Mouse (Mus musculus): Measurements from ENCODE around the gene Tspan18.

The Tspan18 gene

GRCm38 (mm10) chr2:93188020-93188760 lies 146.1 kb downstream of the Tspan18 start:
- DNase-seq (ENCODE audit: low read depth, low spot score): peak; percentile 49

- peak; percentile 89 for DNase-seq (ENCODE audit: low read depth, low spot score)
These were observed 146.8 kb downstream of the Tspan18 start, which contains the start of gene Trp53i11 for GRCm38 (mm10) chr2:93187323-93187996. Trp53i11 (plus strand) TSS chr2:93187548.

GRCm38 (mm10) chr2:93182859-93183258 lies 151.4 kb downstream of the Tspan18 start:
- DNase-seq (ENCODE audit: low read depth, low spot score): no peak

- peak; percentile 49 for DNase-seq (ENCODE audit: low read depth, low spot score)
These were observed 154.0 kb downstream of the Tspan18 start for GRCm38 (mm10) chr2:93180077-93180844.

- no peak for DNase-seq (ENCODE audit: low read depth, low spot score)
These were observed 154.7 kb downstream of the Tspan18 start for GRCm38 (mm10) chr2:93179603-93180002.

GRCm38 (mm10) chr2:93178313-93178677 lies 156.0 kb downstream of the Tspan18 start:
- no peak for DNase-seq (ENCODE audit: low read depth, low spot score)

GRCm38 (mm10) chr2:93177668-93178312 lies 156.5 kb downstream of the Tspan18 start:
- DNase-seq (ENCODE audit: low read depth, low spot score): no peak

GRCm38 (mm10) chr2:93176871-93177667 lies 157.2 kb downstream of the Tspan18 start:
- DNase-seq (ENCODE audit: low read depth, low spot score): peak; percentile 85

GRCm38 (mm10) chr2:93176193-93176798 lies 158.0 kb downstream of the Tspan18 start:
- no peak for DNase-seq (ENCODE audit: low read depth, low spot score)

- no peak for DNase-seq (ENCODE audit: low read depth, low spot score)
These were observed 158.6 kb downstream of the Tspan18 start for GRCm38 (mm10) chr2:93175721-93176120.

- DNase-seq (ENCODE audit: low read depth, low spot score): no peak
These were observed 159.0 kb downstream of the Tspan18 start for GRCm38 (mm10) chr2:93175278-93175677.

- peak; percentile 53 for DNase-seq (ENCODE audit: low read depth, low spot score)
These were observed 160.1 kb downstream of the Tspan18 start for GRCm38 (mm10) chr2:93174159-93174558.

- DNase-seq (ENCODE audit: low read depth, low spot score): no peak
These were observed 161.8 kb downstream of the Tspan18 start for GRCm38 (mm10) chr2:93172460-93172859.

- no peak for DNase-seq (ENCODE audit: low read depth, low spot score)
These were observed 162.4 kb downstream of the Tspan18 start for GRCm38 (mm10) chr2:93171929-93172328.

GRCm38 (mm10) chr2:93170845-93171200 lies 163.5 kb downstream of the Tspan18 start:
- DNase-seq (ENCODE audit: low read depth, low spot score): no peak

- no peak for DNase-seq (ENCODE audit: low read depth, low spot score)
These were observed 164.0 kb downstream of the Tspan18 start for GRCm38 (mm10) chr2:93170156-93170844.

GRCm38 (mm10) chr2:93166734-93167406 lies 167.4 kb downstream of the Tspan18 start:
- DNase-seq (ENCODE audit: low read depth, low spot score): no peak

GRCm38 (mm10) chr2:93166295-93166694 lies 168.0 kb downstream of the Tspan18 start:
- DNase-seq (ENCODE audit: low read depth, low spot score): no peak

- DNase-seq (ENCODE audit: low read depth, low spot score): no peak
These were observed 170.5 kb downstream of the Tspan18 start for GRCm38 (mm10) chr2:93163750-93164335.

Measured in mesoderm, embryonic 11.5 days (tissue).